Mouse (Mus musculus): ENCODE results near the gene Epb41l2. TPM values are rescaled to one million over a fixed set of nuclear protein-coding genes. Genes with fewer than 3 reads are reported as not detected.

The Epb41l2 gene
- polyA plus RNA-seq, 1 experiment from 2014 or later: 105 TPM

DNA sequence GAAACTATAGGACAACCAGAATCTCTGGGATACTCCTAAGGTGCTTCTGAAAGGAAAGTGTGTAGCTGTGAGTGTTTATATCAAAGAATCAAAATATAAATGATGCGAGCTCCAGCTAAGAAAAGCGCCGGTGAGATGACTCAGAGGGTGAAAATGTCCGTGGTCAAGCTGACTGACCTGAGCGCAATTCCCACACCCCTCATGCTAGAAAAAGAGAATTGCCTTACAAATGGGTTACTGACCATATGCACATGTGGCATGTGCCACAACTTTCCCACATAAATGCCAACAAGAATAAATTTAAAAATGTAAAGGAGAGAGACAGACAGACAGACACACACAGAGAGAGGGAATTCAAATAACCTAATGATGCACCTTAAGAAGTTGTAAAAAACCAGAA, 18.9 kb upstream of the Epb41l2 start:
- Histone ChIP-seq H3K27me3 (ENCODE audit: insufficient read depth, low read length) (no peaks in the 10 kb centered on the region), H3K4me3 (ENCODE audit: low read depth, low read length) (no peak overlapping the region), H3K9ac (no peak overlapping the region), H3K4me2 (no peak overlapping the region), H3K27ac (ENCODE audit: low read depth) (no peak overlapping the region), H3K4me1 (ENCODE audit: insufficient read depth) (no peaks in the 10 kb centered on the region), H3K36me3 (ENCODE audit: insufficient read depth) (no peaks in the 10 kb centered on the region), H3K9me3 (ENCODE audit: low read depth, low read length) (no peaks in the 10 kb centered on the region; the same call in 1 of the 2 replicates)
- WGBS: 88% methylated on average over 5 of the region's 5 CpGs
- ATAC-seq (ENCODE audit: insufficient read depth) (no peak), DNase-seq (no peak)
- TF ChIP-seq CTCF (IDR thresholded peaks at IDR 0.05; ENCODE audit: low read depth): no peak

DNA sequence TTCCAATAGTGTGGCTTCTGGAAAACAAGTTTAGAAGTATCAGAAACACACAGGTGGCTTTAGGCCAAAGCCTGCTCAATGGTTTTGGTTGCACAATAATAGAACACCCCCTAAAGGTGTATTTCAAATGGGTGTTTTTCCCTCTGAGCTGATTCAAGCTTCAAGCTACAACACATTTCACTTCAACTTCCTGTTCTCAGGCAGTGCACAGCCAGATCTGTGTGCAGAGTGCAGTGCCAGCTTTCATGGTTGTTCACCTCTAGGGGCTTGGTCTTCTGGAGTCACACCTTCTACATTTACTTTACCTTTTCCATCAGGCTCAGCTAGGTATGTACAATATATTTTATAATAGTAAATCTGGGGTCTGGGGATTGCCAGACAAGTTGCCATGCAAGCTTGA, 16.8 kb upstream of the Epb41l2 start:
- DNase-seq: no peak
- TF ChIP-seq CTCF (IDR thresholded peaks at IDR 0.05; ENCODE audit: low read depth): no peak
- ATAC-seq (ENCODE audit: insufficient read depth): no peak
- no peak overlapping the region for H3K9ac ChIP-seq
- H3K4me1 ChIP-seq (ENCODE audit: insufficient read depth): no peaks in the 10 kb centered on the region
- no peaks in the 10 kb centered on the region for H3K27me3 ChIP-seq (ENCODE audit: insufficient read depth, low read length)
- H3K4me2 ChIP-seq: no peak overlapping the region
- H3K36me3 ChIP-seq (ENCODE audit: insufficient read depth): no peaks in the 10 kb centered on the region
- H3K9me3 ChIP-seq (ENCODE audit: low read depth, low read length): no peaks in the 10 kb centered on the region; the same call in 1 of the 2 replicates
- H3K27ac ChIP-seq (ENCODE audit: low read depth): no peak overlapping the region
- H3K4me3 ChIP-seq (ENCODE audit: low read depth, low read length): no peak overlapping the region

DNA sequence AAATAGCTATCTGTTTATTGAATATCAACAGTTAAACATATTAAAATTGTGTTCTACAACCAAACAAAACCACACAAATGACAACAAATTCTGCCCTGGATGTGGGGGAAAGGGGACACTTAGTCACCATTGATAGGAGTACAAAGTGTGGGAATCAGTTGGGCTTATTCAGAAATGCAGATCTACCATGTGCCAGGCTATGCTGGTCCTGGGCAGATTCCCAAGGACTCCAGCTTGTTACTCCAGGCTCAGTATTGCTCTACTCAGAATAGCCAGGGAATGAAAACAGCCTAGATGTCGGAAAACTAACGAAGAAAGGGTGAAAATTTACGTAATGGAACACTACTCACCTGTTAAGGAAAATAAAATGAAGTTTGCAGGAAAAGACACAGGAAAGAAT, 5.7 kb upstream of the Epb41l2 start:
- TF ChIP-seq CTCF (IDR thresholded peaks at IDR 0.05; ENCODE audit: low read depth): no peak
- DNase-seq: no peak
- no peak overlapping the region for H3K4me3 ChIP-seq (ENCODE audit: low read depth, low read length)
- H3K4me1 ChIP-seq (ENCODE audit: insufficient read depth): no peaks in the 10 kb centered on the region
- 93% methylated on average over 3 of the region's 3 CpGs for WGBS
- H3K27me3 ChIP-seq (ENCODE audit: insufficient read depth, low read length): no peaks in the 10 kb centered on the region
- no peaks in the 10 kb centered on the region for H3K36me3 ChIP-seq (ENCODE audit: insufficient read depth)
- H3K4me2 ChIP-seq: no peak overlapping the region
- ATAC-seq (ENCODE audit: insufficient read depth): no peak
- H3K27ac ChIP-seq (ENCODE audit: low read depth): no peak overlapping the region
- no peaks in the 10 kb centered on the region for H3K9me3 ChIP-seq (ENCODE audit: low read depth, low read length)
- H3K9ac ChIP-seq: no peak overlapping the region

DNA sequence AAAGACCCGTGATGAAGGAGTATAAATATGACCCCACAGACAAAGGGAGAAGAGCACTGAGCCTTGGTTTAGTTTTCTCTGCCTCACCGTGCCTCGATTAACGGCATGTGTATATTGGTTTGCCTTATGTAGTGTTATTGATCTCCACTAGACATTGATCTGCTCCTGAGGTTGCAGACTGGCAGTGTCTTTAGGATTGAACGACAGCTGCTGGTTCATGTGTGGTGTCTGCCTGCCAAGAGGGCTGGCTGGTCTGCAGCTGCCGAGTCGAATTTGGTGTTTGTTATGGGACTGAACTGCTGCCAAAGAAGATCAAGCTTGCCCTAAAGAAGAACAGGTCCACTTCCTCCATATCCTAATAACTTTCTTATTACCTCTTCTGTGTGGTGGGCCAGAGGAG, 5.2 kb upstream of the Epb41l2 start:
- no peak overlapping the region for H3K4me3 ChIP-seq (ENCODE audit: low read depth, low read length)
- H3K4me1 ChIP-seq (ENCODE audit: insufficient read depth): no peaks in the 10 kb centered on the region
- ATAC-seq (ENCODE audit: insufficient read depth): no peak
- no peaks in the 10 kb centered on the region for H3K36me3 ChIP-seq (ENCODE audit: insufficient read depth)
- no peaks in the 10 kb centered on the region for H3K27me3 ChIP-seq (ENCODE audit: insufficient read depth, low read length)
- 71% methylated on average over 7 of the region's 7 CpGs for whole genome bisulfite sequencing
- no peak overlapping the region for H3K4me2 ChIP-seq
- H3K9me3 ChIP-seq (ENCODE audit: low read depth, low read length): no peaks in the 10 kb centered on the region
- TF ChIP-seq CTCF (IDR thresholded peaks at IDR 0.05; ENCODE audit: low read depth): no peak
- H3K9ac ChIP-seq: no peak overlapping the region
- no peak overlapping the region for H3K27ac ChIP-seq (ENCODE audit: low read depth)
- no peak for DNase-seq

DNA sequence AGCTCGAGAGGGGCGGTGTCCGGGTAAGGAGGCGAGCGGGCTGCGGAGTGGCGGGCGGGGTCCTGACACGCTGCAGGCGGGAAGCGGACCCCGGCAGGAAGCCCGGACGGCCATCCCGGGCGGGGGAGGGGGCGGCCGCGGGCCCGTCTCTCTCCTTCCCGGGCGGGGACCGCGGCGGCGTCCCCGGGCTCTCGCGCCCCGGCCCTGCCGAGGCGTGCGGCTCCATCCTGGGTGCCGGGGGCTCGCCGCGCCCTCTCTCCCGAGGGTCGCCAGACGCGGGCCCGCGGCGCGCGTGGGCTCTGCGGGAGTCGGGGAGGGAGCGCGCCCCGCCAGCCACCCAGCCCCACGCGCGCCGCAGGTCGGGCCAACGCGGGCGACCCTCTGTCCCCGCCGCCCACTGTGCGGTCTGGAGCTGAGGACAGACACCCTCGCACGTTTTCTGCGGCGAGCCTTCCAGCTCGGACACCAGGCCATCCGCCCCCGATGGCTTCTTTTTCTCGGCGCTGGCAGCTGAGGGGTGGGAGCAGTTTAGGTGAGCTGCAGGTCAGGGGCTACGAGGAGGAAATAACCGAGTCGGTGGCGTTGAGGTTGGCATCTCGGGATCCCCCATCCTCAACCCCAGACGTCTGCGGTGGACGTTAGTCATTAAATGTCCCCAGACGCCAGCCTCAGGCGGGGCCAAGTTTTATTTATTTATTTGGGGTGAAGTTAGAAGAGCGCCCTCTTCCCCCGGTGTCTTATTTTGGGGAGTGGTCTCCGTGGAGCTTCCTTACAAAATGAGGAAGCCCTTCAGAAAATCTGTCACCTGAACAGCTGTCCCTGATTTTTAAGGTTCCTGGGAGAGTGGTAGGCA, 587 bp downstream of the Epb41l2 start:
- no peaks in the 10 kb centered on the region for H3K36me3 ChIP-seq (ENCODE audit: insufficient read depth)
- peaks cover 14% of the 10 kb centered on the region; the same call in 1 of the 2 replicates for H3K4me1 ChIP-seq (ENCODE audit: insufficient read depth)
- peak overlapping the region; percentile 92 for H3K9ac ChIP-seq
- no peak for TF ChIP-seq CTCF (IDR thresholded peaks at IDR 0.05; ENCODE audit: low read depth)
- DNase-seq: peak; percentile 60
- H3K27ac ChIP-seq (ENCODE audit: low read depth): peak overlapping the region; percentile 87
- peak overlapping the region; percentile 89 for H3K4me3 ChIP-seq (ENCODE audit: low read depth, low read length)
- H3K9me3 ChIP-seq (ENCODE audit: low read depth, low read length): no peaks in the 10 kb centered on the region
- ATAC-seq (ENCODE audit: insufficient read depth): peak; percentile 53
- under 1% methylated on average over 58 of the region's 84 CpGs for WGBS
- no peaks in the 10 kb centered on the region for H3K27me3 ChIP-seq (ENCODE audit: insufficient read depth, low read length)
- peak overlapping the region; percentile 77 for H3K4me2 ChIP-seq

DNA sequence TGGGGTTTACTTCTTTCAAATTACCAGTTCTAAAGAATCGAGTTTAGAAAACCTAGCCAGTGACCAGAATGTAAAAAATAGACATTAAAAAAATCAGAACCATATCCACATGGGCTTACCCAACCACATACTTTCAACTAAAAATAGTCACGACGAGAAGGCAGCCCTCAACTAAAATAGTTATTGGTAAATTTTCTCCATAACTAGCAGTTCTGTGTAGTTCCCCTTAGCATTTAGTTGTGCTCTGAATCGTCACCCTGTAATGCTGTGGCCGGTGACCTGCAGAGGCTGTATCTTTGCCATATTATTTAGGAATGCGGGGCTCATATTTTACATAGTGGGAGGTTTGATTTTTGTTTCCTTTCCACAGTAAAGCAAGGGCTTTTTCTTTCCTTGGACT, 2.6 kb downstream of the Epb41l2 start:
- TF ChIP-seq CTCF (IDR thresholded peaks at IDR 0.05; ENCODE audit: low read depth): no peak
- ATAC-seq (ENCODE audit: insufficient read depth): no peak
- Histone ChIP-seq H3K4me2 (peak overlapping the region; percentile 77), H3K9me3 (ENCODE audit: low read depth, low read length) (no peaks in the 10 kb centered on the region), H3K9ac (peak overlapping the region; percentile 19; the same call in 1 of the 2 replicates), H3K27ac (ENCODE audit: low read depth) (no peak overlapping the region), H3K4me3 (ENCODE audit: low read depth, low read length) (peak overlapping the region; percentile 89), H3K27me3 (ENCODE audit: insufficient read depth, low read length) (no peaks in the 10 kb centered on the region), H3K36me3 (ENCODE audit: insufficient read depth) (no peaks in the 10 kb centered on the region), H3K4me1 (ENCODE audit: insufficient read depth) (peaks cover 19% of the 10 kb centered on the region)
- DNase-seq: peak; percentile 19
- 24% methylated on average over 6 of the region's 6 CpGs for WGBS

GRCm38 (mm10) chr10:25365158-25365557, 5.6 kb downstream of the Epb41l2 start:
- peaks cover 19% of the 10 kb centered on the region for H3K4me1 ChIP-seq (ENCODE audit: insufficient read depth)
- H3K9me3 ChIP-seq (ENCODE audit: low read depth, low read length): no peaks in the 10 kb centered on the region
- no peaks in the 10 kb centered on the region for H3K27me3 ChIP-seq (ENCODE audit: insufficient read depth, low read length)
- TF ChIP-seq CTCF (IDR thresholded peaks at IDR 0.05; ENCODE audit: low read depth): no peak
- no peaks in the 10 kb centered on the region for H3K36me3 ChIP-seq (ENCODE audit: insufficient read depth)
- H3K27ac ChIP-seq (ENCODE audit: low read depth): no peak overlapping the region
- ATAC-seq (ENCODE audit: insufficient read depth): no peak
- H3K4me2 ChIP-seq: no peak overlapping the region
- 82% methylated on average over 7 of the region's 7 CpGs for WGBS
- H3K4me3 ChIP-seq (ENCODE audit: low read depth, low read length): no peak overlapping the region
- no peak overlapping the region for H3K9ac ChIP-seq
- DNase-seq: no peak
